Comparison of ENCODE assay signal across 24 mouse cellular contexts in genomic region chr15:40351473-40351872, GRCm38 (mm10).
DNase-seq lines count a peak whose midpoint lies in the region; ATAC-seq lines count a peak whose summit lies in the region.
"Had no signal": no experiment of that assay in that cellular context is flagged by ENCODE, and none has a peak within 500 bp of the region (broad histone marks: within the 10 kb centered on the region; RNA-seq: fewer than 3 reads in every experiment).

No protein-coding gene starts in this region.

- no peak overlapping the region for H3K4me3 ChIP-seq in hindbrain, embryonic 10.5 days
- no peak overlapping the region for H3K4me3 ChIP-seq in hindbrain, embryonic 12.5 days
- no peak overlapping the region for H3K4me3 ChIP-seq in embryonic facial prominence, embryonic 14.5 days (ENCODE audit: low read depth, low read length)
- H3K4me3 ChIP-seq: embryonic facial prominence, embryonic 15.5 days; erythroblast, embryonic 14.5 days; forebrain, embryonic 10.5 days; heart, embryonic 10.5 days; hindbrain, embryonic 15.5 days had no signal

- no peaks in the 10 kb centered on the region for H3K9me3 ChIP-seq in hindbrain, embryonic 10.5 days
- no peaks in the 10 kb centered on the region for H3K9me3 ChIP-seq in hindbrain, embryonic 12.5 days (replicated peaks)
- no peaks in the 10 kb centered on the region for H3K9me3 ChIP-seq in embryonic facial prominence, embryonic 14.5 days (ENCODE audit: control insufficient read depth, low read length)
- H3K9me3 ChIP-seq: embryonic facial prominence, embryonic 15.5 days; forebrain, embryonic 10.5 days; heart, embryonic 10.5 days; hindbrain, embryonic 15.5 days had no signal

- no peaks in the 10 kb centered on the region for H3K4me1 ChIP-seq in hindbrain, embryonic 10.5 days (replicated peaks)
- no peaks in the 10 kb centered on the region; the same call in 1 of the 2 replicates for H3K4me1 ChIP-seq in hindbrain, embryonic 12.5 days
- no peaks in the 10 kb centered on the region for H3K4me1 ChIP-seq in embryonic facial prominence, embryonic 14.5 days (ENCODE audit: control insufficient read depth, insufficient read depth, low read length)
- H3K4me1 ChIP-seq: embryonic facial prominence, embryonic 15.5 days; forebrain, embryonic 10.5 days; heart, embryonic 10.5 days; hindbrain, embryonic 15.5 days had no signal

- no peak overlapping the region for H3K4me2 ChIP-seq in hindbrain, embryonic 12.5 days (replicated peaks)
- no peak overlapping the region for H3K4me2 ChIP-seq in embryonic facial prominence, embryonic 14.5 days (ENCODE audit: low read depth, low read length)
- H3K4me2 ChIP-seq: embryonic facial prominence, embryonic 15.5 days; hindbrain, embryonic 15.5 days had no signal

- H3K36me3 ChIP-seq in hindbrain, embryonic 10.5 days, result no peaks in the 10 kb centered on the region
- H3K36me3 ChIP-seq in hindbrain, embryonic 12.5 days, result no peaks in the 10 kb centered on the region
- no peaks in the 10 kb centered on the region for H3K36me3 ChIP-seq in embryonic facial prominence, embryonic 14.5 days (ENCODE audit: control insufficient read depth, insufficient read depth, low read length)
- H3K36me3 ChIP-seq: embryonic facial prominence, embryonic 15.5 days; forebrain, embryonic 10.5 days; heart, embryonic 10.5 days; hindbrain, embryonic 15.5 days had no signal

- no peaks in the 10 kb centered on the region for H3K27me3 ChIP-seq in hindbrain, embryonic 10.5 days (ENCODE audit: insufficient read depth, poor library complexity, severe bottlenecking)
- no peaks in the 10 kb centered on the region for H3K27me3 ChIP-seq in hindbrain, embryonic 12.5 days
- H3K27me3 ChIP-seq in embryonic facial prominence, embryonic 14.5 days (replicated peaks; ENCODE audit: control insufficient read depth, insufficient read depth, low read length), result no peaks in the 10 kb centered on the region
- H3K27me3 ChIP-seq: embryonic facial prominence, embryonic 15.5 days; hindbrain, embryonic 15.5 days; Patski had no signal

- peak; percentile 4 for DNase-seq in hindbrain, embryonic 10.5 days (ENCODE audit: low spot score)
- DNase-seq in lung, postnatal 10 days, result peak; percentile 14
- DNase-seq in lung, postnatal 4 days, result no peak
- peak; percentile 20 for DNase-seq in embryonic facial prominence, embryonic 14.5 days (ENCODE audit: low spot score)
- DNase-seq in thymus, postnatal 10 days (ENCODE audit: low spot score in 2 of 2), result no peak
- DNase-seq in layer of hippocampus, adult 8-10 months (ENCODE audit: low spot score in 2 of 2), result no peak
- DNase-seq in thymus, postnatal 25 days, result no peak
- DNase-seq: adrenal gland, postnatal 14 days; cerebellum, adult 11-12 months; cerebellum, adult 9-10 months; cerebellum, postnatal 25 days; gastrocnemius, postnatal 36 days; heart, adult 18-20 months; heart, postnatal 10 days had no signal

- no peak for ATAC-seq in hindbrain, embryonic 12.5 days (ENCODE audit: low FRiP score)
- ATAC-seq in embryonic facial prominence, embryonic 14.5 days (ENCODE audit: low read depth), result no peak
- ATAC-seq: activated CD4-positive, CD25-positive, alpha-beta regulatory T cell, adult 4 months; forebrain, embryonic 14.5 days; inflammation-experienced regulatory T-cells, adult 6 months; Patski had no signal

- no peak overlapping the region for H3K27ac ChIP-seq in hindbrain, embryonic 10.5 days
- H3K27ac ChIP-seq in hindbrain, embryonic 12.5 days, result no peak overlapping the region
- H3K27ac ChIP-seq in embryonic facial prominence, embryonic 14.5 days (replicated peaks; ENCODE audit: low read depth, low read length), result no peak overlapping the region
- H3K27ac ChIP-seq: embryonic facial prominence, embryonic 15.5 days; forebrain, embryonic 10.5 days; heart, embryonic 10.5 days; hindbrain, embryonic 15.5 days had no signal

- no peak overlapping the region for H3K9ac ChIP-seq in hindbrain, embryonic 12.5 days
- H3K9ac ChIP-seq in embryonic facial prominence, embryonic 14.5 days (ENCODE audit: low read depth, low read length), result no peak overlapping the region
- H3K9ac ChIP-seq: embryonic facial prominence, embryonic 15.5 days; hindbrain, embryonic 15.5 days had no signal

Comparison
In these comparisons a context has a peak if more than half of its experiments do, and no peak if none do; other contexts are left out.
1. DNase-seq: peak in hindbrain, embryonic 10.5 days (single experiment), lung, postnatal 10 days (single experiment) and embryonic facial prominence, embryonic 14.5 days (single experiment); none in lung, postnatal 4 days (0 of 2), thymus, postnatal 10 days (0 of 2), layer of hippocampus, adult 8-10 months (0 of 2) and thymus, postnatal 25 days (single experiment).